Mouse (Mus musculus): ENCODE measurements at regions not wholly inside any gene's neighbourhood (a gene's known extent, or its start where the extent isn't known, plus 50 kb on each side); places are given as distances from the start of the nearest gene placed in this dataset.

DNA sequence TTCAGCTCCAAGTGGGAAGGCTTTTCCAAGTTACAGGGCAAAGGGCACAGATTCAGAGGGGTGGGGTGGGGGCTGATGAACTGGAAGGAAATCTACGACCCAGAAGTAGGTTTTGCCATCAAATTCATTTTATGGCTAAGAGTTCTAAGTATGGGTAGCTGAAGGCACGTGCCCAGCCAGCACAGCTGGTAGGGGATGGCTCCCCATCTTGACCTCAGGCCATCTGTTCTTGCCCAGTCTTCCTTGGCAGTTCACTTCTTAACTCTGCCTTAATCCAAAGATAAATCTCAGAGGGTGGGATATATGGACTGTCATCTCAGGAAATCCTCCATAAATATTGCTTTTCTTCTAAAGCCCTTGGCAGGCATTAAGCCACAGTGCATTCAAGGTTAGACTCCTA, 238.3 kb downstream of the H2al1j start:
- DNase-seq (ENCODE audit: extremely low spot score, low read depth, low spot score): no peak

DNA sequence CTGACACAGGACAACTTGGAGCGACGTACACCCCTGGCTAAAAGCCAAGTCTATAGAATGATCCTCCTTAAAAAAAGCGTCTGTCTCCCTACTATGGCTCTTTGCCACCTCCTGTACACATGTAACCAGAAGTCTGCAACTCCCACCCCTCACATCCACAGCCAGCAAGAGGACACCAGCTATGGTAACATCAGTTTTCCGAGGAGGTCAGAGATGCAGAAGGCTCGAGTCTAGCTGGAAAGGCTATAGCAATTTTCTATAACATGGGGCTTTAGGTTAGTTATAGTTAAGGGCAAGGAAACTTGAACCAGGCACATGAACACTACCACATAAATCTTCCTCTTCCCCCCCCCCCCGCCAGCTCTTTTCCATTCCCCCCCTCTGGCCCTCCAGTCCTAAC, 240.2 kb downstream of the H2al1j start:
- no peak for DNase-seq (ENCODE audit: extremely low spot score, low read depth, low spot score)

DNA sequence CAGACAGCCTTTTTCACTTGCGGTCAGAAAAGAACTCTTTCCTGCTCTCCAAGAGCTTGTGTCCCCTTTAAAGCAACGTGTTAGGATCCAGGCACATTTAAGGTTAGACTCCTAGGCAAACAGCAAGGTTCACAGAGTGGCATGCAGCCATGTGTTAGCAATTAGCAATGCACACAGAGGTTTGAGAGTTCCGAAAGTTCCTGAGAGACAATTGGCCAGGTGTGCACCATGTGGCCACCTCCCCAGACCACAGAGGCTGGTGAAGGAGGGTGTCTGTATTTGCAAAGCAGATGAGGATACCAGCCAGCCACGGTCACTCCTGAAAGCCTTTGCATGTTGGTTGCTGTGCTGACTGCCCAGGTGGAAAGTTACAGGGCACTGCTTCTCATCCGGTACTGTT, 240.6 kb downstream of the H2al1j start:
- DNase-seq (ENCODE audit: extremely low spot score, low read depth, low spot score): no peak

DNA sequence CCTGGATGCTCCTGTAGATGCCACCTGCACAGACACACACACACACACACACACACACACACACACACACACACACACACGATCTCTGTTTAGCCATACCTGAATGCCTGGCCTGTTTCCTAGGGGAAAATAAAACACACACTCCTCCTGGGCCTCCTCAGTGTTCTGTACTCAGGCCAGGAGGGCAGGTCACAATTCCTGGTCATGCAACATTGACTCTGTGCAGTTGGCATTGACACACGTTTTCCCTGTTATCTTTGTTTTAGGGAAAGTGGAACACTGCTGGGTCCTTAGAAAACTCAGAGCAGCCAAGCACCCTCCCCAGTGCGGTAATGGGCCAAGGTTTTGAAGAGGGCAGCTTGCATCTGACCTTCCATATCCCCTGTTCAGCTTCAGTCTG, 246.7 kb downstream of the H2al1j start:
- no peak for DNase-seq (ENCODE audit: extremely low spot score, low read depth, low spot score)

DNA sequence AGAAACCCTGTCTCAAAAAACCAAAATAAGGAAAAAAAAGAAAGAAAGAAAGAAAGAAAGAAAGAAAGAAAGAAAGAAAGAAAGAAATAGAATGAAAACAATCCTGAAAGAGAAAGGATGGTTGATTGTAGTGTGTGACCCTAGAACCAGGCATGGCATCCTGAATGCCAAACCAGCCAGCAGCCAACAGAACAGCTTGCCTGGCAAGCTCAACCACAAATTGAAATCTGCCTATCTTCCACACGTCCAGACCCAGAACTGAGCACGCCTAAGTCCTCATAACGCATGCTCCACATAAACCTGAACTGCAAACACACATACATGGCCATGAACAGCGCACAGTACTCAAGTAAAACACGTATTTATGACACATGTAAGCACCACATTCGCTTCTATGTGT, 247.9 kb downstream of the H2al1j start:
- DNase-seq (ENCODE audit: extremely low spot score, low read depth, low spot score): no peak

DNA sequence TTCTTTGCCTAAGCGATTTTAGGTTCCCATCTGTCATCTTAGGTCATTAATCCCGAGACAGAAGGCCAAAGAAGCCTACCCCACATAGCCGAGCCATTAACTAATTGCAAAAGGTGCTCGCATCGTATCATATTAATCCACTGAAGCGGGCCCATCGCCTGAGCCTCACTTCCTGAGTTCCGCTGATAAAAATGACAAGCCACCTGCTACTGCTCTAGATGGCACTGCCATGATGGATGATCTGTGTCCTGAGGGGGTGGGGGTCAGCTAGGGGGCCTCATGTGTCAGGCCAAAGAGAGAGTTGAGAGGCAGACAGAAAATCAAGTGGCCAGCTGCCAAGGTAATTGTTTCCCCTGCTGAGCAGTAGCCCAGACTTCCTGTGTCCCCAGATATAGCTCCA, 248.7 kb downstream of the H2al1j start:
- DNase-seq (ENCODE audit: extremely low spot score, low read depth, low spot score): no peak

DNA sequence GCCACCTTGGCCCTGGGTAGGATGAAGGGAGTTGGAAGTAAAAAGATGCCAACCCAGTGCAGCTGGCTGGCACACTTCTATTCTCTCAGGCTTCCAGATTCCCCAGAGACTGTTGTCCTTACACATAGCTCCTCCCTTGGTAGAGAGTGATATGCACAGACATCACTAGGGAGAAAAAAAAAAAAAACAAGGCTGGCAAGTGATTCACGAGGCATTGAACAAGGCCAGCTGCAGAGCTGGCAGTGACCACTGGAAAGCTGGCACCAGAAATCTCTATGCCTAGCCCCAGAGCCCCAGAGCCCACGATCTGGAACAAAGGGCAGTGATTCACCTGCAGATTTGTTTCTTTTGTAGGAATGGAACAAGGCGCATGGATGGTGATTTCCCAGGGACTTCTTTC, 249.7 kb downstream of the H2al1j start:
- DNase-seq (ENCODE audit: extremely low spot score, low read depth, low spot score): no peak

DNA sequence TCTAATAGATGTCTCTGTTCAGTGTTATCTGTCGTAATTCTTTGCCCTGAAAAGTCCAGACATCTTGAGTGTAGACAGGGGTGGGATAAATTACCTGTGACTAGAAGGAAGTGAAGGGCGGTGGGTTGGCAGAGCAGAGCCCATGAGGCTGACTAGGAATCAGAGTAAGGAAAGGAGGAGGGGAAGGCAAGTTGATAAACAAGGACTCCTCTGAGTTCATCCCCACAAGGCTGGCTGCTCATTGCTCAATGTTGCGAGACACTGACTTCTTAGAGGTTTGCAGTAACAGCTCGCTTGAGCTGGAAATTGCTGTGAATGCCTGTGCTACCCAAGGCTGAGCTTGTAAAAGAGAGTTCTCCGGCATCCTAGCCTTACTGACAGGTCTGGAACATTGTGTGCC, 257.7 kb downstream of the H2al1j start:
- no peak for DNase-seq (ENCODE audit: extremely low spot score, low read depth, low spot score)

DNA sequence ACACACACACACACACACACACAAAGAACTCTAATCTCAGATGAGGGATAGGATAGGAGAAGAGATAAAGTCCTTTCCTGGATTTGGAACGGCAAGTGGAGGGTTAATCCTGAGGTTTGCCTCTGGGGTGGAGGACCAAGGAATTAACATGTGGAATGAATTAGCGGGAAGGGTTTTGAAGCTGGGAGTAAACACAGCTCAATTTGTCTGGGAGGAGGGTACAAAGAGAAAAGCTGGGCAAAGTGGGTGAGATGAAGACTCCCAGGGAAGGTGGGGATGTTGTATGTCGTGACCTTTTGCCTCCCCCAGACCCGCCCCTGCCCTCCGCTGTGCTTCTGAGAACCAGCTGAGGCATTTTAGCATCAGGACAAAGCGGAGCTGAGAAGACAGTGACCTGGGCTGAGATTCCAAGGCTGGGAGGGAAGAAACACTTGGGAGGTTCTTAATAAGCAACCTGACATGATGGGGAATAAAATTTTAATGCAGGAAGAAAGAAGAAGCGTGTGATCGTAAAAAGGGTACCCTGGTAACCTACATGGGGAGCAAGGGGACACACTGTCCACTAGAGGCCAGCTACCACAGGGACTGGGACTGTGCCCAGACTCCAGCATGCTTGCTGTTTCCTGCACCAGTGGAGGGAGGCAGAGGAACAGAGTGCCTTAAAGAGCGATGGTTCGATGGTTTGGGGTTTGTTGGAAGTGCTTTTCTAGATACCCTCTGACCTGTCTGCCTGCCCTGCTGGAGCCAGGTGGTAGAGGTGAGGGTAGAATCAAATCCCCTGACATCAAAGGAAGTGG, 264.0 kb downstream of the H2al1j start:
- no peak for DNase-seq (ENCODE audit: extremely low spot score, low read depth, low spot score)

DNA sequence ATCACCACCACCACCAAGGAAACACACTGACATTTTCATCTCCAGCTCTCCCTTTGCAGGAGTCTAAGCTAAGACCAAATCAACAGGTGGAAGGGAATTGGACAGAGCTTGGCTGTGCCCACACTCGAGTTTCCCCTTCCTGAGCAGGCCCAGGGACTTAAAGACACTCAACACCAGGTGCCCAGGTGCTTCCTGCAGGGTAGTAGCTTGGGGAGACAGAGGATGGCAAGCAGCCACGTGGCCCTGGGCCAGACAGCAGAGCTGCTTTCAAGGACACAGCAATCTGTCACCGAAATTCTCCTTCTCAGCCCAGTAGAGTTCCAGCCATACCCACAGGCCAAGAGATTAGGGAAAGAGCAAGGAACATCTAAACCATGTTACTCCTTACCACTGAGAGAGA, 266.9 kb downstream of the H2al1j start:
- DNase-seq (ENCODE audit: extremely low spot score, low read depth, low spot score): no peak

DNA sequence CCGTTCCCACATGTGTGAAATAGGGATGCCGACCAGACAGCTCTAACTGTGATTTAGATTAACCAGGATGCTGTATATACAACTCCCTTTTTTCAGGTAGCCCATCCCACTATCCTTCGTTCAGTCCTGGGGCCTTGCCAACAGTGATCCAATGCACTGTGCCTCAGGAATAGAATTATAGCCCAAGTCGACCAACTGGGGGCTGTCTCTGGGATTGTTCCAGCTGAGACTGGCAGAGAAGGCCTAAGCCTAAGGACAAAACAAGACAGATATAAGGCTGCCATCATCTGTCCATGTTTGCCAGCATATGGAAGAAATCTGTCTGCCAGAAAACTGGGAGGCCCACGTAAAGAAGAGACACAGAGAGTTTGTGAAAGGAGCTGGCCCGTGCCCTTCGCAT, 269.9 kb downstream of the H2al1j start:
- no peak for DNase-seq (ENCODE audit: extremely low spot score, low read depth, low spot score)

DNA sequence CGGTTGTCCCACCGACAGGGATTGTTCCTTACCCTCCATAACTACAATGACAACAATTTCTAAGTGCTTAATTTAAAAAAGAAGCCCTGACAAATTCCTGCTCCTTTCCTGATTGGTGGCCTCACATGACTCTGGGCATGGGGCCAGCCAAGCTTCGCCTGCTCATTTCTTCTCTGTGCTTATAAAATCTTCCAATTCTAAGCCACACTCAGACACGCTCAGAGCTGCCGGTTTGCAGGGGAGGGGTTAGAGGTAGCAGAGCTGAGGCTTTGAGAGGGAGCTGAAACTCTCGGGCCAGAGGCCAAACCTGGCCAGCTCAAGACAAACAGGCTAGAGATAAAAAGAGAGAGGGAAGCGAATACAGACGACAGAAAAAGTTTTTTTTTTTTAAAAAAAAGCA, 286.6 kb downstream of the H2al1j start:
- no peak for DNase-seq (ENCODE audit: extremely low spot score, low read depth, low spot score)

DNA sequence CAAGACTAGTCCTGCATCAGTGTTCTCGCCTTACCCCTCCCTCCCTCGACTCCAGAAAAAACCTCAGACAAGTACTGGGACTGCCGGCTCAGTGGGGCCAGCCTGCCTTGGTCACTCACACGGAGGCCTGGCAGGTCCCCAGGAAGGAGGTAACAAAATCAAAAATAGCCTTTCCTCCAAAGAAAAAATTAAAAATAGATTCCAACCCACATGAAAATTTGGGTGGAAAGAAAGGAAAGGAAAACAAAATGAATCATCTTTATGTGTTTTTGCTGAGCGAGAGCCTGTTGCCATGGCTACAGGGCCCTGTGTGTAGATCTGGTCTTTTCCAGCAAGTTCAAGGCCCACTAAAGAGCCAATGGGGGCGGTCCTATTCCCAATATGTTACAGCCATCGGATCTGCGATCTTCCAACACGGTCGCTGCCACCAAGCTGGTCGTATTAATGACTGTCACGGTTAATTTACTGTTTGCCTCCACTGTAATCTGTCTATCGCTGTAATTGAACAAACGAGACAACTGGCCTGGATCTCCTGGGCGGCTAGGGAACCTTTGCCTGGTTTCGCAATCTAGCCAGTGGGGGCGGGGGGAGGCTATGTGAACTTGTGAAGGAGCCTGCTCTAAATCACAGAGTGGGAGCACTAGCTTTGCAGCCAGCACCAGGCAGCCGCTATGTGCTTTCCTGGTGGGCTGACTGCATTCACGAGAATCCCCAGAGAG, 293.6 kb downstream of the H2al1j start:
- DNase-seq (ENCODE audit: extremely low spot score, low read depth, low spot score): no peak

DNA sequence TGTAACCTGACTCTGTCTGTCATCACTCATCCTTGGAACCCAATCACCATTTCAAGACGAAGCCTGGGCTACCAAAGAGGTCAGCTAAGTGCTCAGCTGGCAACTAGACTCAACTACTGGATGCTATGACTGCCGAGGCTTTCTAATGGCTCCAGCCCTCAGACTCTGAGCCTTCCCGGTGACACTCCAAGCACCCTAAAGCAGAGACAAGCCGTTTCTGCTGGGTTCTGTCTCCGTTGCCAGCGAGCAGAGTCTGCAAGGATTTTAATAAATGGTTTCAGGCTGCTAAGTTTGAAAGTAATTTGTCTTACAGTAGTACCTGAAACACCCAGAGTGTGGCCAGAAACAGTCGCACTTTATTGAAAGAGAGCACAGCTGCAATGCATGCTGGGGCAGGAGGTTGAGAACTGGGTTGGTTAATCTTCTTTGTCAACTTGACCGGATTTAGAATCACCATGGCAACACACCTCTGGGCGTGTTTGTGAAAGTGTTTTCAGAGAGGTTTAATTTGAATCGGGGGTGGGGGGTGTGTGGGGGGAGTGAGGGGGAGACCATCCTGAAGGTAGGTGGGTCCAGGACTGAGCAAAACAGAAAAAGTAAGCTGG, 298.8 kb downstream of the H2al1j start:
- no peak for DNase-seq (ENCODE audit: extremely low spot score, low read depth, low spot score)

DNA sequence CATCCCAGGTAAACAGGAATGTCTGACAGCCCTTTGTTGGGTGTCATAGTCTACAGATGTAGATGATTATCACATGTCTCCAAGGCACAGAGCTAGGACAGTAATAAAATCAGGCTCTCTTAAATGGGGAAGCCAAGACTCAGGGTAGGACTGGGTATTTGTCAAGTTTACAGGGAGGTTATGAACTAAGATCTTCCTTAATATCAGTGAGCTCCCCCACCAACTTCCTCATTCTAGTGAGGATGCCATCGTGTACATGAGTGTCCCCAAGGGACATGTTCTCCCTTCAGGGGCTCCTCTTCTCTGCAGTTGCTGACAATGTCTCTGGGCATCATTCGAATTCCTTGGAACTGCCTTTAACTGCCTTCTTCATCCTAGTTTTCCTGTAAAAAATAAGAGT, 301.7 kb downstream of the H2al1j start:
- DNase-seq (ENCODE audit: extremely low spot score, low read depth, low spot score): no peak

DNA sequence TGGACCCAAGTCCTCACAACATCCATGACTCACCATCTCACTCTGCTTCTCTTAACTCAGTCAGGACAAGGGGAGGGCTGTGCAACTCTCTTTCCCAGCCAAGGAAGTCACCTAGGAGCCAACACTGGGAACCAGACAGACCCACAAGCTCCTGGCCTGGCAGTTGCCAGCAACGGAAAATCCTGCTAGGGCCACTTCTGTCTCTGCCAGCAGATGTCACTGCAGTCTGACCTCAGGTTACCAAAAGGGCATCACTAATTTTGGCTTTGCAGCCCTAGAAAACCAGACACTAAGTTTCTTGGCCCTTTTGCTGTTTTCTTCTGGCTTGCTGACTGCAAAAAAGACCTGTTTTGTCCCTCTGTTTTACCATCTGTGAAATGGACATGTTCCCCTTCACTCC, 302.3 kb downstream of the H2al1j start:
- DNase-seq (ENCODE audit: extremely low spot score, low read depth, low spot score): no peak

DNA sequence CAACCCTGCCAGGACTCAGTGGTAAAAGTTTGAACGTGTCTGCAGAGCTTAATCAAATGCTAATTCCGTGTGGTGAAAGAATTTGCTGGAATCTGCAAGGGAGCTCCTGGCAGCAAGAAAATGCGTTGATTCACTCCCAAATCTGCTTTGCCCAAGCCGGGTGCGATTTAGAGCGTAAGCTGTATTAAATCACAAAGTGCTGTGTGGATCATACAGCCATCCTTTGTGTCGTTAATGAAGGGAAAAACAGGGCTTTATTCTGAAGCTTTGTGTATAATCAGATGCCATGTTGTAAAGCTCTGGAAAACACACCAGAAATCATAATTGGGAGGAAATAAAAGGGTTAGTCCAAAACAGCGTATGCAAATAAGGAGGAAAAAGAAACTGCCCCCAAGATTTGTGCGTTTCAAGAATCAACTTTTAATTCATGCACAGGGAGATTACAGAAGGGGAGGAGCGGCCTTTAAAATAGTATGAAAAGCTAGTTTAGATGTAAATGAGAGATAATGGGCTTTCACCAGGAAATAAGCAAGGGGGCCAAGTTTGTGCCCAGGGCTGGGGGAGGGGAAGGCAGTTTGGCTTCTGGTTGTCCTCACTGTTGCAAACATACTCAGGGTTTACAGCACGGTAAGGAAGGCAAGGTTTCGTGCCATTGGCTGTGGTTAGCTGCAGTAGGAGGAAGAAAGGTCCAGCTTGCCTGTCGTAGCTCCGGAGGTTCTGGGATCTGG, 303.7 kb downstream of the H2al1j start:
- no peak for DNase-seq (ENCODE audit: extremely low spot score, low read depth, low spot score)

DNA sequence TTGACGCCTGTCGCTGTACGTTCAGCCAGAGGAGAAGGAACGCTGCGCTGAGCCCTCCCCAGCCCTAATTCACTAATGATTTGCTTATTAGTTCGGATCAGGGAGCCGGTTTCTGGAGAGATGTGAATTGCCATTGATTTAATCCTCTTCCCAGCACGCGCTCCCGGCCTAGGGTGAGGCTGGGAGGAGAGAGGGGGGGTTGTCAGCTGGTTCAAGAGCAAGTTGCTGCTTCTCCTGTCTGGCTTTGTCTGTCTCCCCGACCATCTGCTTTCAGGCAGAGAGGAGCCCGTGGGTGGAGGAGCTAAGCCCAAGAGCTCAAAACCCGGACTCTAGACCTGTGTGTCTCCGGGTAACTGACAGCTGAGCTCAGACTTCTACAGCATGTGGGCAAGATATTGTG, 304.4 kb downstream of the H2al1j start:
- no peak for DNase-seq (ENCODE audit: extremely low spot score, low read depth, low spot score)

DNA sequence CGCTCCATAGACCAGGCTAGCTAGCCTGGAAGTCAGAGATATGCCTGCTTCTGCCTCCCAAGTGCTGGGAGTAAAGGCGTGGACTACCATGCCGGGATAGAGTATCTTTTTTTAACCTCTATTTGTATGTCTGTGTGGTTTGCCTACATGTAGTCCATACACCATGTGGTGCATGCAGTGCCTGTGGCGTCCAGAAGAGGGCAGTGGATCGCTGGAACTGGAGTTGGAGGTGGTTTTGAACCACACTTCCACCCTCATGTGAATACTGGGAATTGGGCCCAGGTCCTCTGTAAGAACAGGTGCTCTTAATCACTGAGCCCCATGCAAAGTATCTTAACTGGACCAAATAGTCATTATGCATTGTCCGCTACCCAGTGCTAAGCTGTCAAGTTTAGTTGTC, 306.2 kb downstream of the H2al1j start:
- no peak for DNase-seq (ENCODE audit: extremely low spot score, low read depth, low spot score)

DNA sequence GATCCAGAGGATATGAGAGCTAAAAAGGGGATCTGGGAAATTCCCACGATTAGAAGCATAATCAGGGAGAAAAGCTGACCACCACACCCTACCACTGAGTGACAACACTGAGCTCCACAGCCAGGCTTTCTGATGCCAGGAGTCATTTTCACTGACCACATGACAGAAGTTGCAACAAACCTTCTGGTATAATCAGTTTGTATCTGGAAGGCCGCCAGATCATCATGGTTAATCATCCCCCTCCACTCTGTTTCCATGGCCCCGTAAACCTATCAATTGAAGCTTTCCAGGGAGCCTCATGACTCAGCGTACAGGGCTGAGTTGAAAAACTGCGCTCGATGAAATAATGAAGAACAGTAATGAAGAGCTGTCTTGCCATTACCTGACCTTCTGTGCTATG, 316.9 kb downstream of the H2al1j start:
- no peak for DNase-seq (ENCODE audit: extremely low spot score, low read depth, low spot score)

DNA sequence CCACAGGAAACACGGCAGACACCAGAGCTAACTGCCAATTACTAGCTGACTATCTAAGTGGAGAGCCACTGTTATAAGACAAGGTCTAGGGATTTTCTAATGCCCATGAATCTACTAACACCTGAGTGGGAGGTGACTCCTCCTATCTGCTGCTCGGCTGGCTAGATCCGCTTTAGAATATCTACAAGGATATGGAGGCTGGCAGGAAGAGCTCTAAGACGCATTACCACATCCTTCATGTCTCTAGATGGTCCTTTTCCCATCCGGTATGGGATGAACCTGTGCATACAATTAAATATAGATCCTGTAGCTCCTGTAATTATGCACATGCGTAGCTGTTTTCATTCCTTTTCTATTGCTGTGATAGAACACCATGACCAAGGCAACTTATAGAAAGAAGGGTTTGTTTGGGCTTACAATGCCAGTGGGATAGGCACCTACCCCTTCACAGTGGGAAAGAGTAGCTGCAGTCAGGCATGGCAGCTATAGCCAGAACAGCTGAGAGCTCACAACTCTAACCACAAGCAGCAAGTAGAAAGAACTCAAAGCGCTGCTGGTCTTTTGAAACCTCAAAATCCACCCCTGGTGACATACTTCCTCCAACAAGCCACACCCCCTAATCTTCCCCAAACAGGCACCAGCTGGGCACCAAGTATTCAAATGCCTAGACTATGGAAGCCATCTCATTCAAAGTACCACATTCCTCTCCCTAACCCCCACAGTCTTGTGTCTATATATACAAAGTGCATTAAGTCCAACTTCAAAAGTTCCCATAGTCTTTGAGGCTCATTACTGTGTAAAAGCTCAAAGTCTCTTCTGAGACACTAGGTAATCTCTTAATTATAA, 319.3 kb downstream of the H2al1j start:
- no peak for DNase-seq (ENCODE audit: extremely low spot score, low read depth, low spot score)
